Mouse (Mus musculus) left cerebral cortex, adult 18-20 months (tissue): ENCODE results near the gene Zfp692. TPM values are rescaled to one million over a fixed set of nuclear protein-coding genes. Genes with fewer than 3 reads are reported as not detected.
"Not testable (repeated sequence)": the region's sequence is repeated elsewhere in the genome, so short reads cannot be mapped to it uniquely, and the experiment has no call there.

ENCODE experiments used
- DNase-seq, 2 experiments: peaks; one replicate each; pipeline ENCODE4 v3.0.0; 2021 to 2022; ENCODE audit warnings: low spot score in 2 of 2, mixed read lengths in 1 of 2
- total RNA-seq, 2 experiments: library from RNA; stranded (reverse); gene quantifications; 2 replicates each; pipeline ENCODE4 v1.2.3; 2021

Zfp692 gene
- total RNA-seq, 2 experiments from 2014 or later, result 25.4 to 28.9 TPM

DNA sequence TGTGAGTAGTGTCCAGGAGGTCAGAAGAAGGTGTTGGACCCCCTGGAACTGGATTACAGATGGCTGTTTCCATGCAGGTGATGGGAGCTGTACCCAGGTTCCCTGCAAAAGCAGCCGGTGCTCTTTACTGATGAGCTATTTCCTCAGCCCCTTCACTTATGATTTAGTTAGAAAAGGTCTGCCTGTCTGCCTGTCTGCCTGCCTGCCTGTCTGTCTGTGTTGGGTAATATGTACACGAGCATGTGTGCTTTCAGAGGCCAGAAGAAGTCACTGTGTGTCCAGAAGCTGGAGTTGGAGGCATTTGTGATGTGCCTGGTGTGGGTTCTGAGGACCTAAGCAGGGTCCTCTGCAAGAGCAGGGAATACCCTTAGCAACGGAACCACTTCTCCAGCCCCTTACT is 46.8 kb downstream of the Zfp692 start:
- DNase-seq, result no peak

DNA sequence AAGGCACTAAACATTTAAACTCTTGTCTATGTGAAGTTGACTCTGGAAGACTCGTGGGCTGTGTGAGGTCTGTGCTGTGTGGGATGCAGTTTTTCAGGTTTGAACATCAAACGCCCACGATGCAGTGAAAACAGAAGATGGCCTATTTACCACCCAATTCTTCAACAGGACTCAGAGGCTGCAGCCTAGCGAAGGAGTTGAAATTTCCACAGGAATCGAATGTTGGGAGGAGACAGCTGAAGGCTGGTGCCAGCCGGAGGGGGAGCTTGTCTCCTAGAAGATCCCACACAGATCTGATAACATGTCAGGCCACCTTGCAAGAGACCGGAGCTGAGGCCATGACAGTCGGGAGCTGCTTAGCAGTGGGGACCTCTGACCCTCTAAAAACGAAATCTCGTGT is 47.6 kb downstream of the Zfp692 start:
- DNase-seq, result peak; percentile 20 to 70

DNA sequence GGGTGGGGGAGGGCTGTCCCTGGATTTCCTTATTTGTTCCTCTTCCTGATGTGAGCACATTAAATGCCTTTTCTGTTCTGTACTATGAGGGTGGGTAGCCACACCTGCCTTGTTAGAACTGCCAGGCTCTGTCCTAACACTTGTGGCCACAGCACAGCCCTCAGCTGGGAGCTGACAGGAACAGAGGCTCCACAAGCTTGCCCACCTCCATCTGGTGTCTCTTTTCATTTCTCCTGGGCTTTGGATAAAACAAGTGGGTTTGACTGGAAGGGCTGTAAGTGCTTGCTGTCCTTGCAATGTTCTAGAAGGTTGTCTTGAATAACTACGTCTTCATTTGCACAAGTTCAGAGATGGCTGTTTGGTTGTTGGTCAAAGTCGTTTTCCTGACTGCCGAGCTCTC is 48.1 kb downstream of the Zfp692 start:
- DNase-seq, result peak; percentile 9 to 64

DNA sequence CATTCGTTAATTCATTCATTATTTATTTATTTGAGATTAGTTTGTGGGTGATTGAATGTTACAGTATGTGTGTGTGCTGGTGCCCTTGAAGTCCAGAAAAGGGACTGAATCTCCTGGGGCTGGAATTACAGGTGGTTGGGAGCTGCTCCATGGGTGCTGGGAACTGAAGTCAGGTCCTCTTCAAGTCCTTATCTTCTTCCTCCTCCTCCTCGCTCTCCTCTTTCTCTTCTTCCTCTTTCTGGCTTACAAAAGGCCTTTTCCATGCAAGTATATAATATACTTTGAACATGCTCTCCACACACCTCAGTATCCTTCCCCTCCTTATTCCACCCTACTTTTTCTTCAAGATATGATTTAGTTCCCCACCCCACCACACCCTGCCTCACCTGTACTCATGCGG is 50.2 kb downstream of the Zfp692 start:
- no peak for DNase-seq

DNA sequence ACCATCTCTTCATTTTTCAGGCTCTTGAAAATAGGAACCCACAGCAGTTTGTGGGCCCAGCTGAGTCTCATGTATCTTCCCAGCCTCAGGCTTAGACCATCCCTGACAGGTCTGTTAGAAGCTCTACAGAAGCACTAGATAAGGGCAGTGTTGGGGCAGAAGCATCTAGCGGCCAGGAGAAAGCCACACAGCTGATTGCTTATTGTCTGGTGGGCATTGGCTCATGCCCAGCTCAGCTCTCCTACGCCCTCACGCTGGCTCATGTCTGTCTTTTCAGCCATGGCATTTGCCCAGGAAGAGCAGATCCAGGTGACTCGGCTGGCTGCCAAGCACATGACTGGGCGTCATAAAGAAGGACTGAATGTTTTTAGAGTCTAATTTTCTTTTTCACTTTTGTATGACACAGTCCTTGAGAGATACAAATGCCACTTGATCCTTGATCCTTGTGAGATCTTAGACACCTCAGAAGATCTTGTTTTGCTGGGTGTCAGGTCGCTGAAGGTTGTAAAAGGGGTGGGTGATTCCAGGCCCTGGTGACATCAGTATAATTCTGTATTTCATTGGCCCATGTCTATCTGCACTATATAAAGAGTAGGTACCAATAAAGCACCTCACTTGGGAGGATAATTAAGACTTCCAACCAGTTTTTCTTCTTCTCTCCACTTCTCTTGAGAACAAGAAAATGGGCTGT is 51.1 kb downstream of the Zfp692 start:
- DNase-seq, result no peak

DNA sequence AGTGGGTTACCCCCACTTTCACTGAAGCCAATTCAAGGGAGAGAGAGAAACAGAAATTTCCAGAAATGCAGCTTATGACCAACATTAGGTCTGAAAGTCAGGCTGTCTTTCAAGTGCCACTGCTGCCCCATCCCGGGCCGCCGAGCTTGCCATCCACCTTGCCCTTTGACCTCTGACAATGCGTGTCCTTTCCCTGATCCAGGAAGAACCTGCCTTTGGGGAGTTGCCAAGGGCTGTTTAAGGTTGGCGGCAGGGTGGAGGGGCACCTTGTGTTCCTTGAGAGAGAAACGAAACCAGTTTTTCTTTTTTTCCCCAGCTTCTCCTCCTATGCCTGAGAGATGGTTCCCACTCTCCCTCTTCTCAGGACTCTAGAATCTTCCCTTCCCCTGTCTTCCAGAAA is 55.7 kb downstream of the Zfp692 start:
- not testable (repeated sequence) for DNase-seq

Other genes with a start within 250 kb of the Zfp692 start
- gene Gm12248, start 213.9 kb upstream of the Zfp692 start, total RNA-seq, result not detected
- 10 to 100 TPM; 55.8 to 56.4 TPM for gene Cnot8, start 202.9 kb upstream of the Zfp692 start, total RNA-seq
- gene Gemin5, start 138.5 kb upstream of the Zfp692 start, total RNA-seq, result 10 to 100 TPM; 18.9 to 19.0 TPM
- 10 to 100 TPM; 36.0 to 39.6 TPM for gene Mrpl22, start 135.4 kb upstream of the Zfp692 start, total RNA-seq
- 1 to 10 TPM; 3.8 to 5.4 TPM for gene Igtp, start 107.5 kb upstream of the Zfp692 start, total RNA-seq
- gene Irgm2, start 107.5 kb upstream of the Zfp692 start, total RNA-seq, result 1 to 10 TPM; 2.4 to 3.6 TPM
- not detected for gene 4930438A08Rik, start 32.3 kb upstream of the Zfp692 start, total RNA-seq
- 10 to 100 TPM; 39.4 to 45.1 TPM for gene Zfp672, start 23.3 kb downstream of the Zfp692 start, total RNA-seq
- gene Sh3bp5l, start 23.7 kb downstream of the Zfp692 start, total RNA-seq, result 10 to 100 TPM; 50.1 to 53.7 TPM
- gene Lypd8, start 72.0 kb downstream of the Zfp692 start, total RNA-seq, result not detected
- gene 1810065E05Rik, start 114.0 kb downstream of the Zfp692 start, total RNA-seq, result not detected
- not detected for gene Gm12253, start 125.5 kb downstream of the Zfp692 start, total RNA-seq
- not detected for gene Lypd9, start 145.9 kb downstream of the Zfp692 start, total RNA-seq
- gene Olfr30, start 155.2 kb downstream of the Zfp692 start, total RNA-seq, result not detected
- not detected for gene Olfr332, start 185.5 kb downstream of the Zfp692 start, total RNA-seq
- not detected for gene Olfr331, start 195.5 kb downstream of the Zfp692 start, total RNA-seq
- not detected for gene Olfr330, start 227.8 kb downstream of the Zfp692 start, total RNA-seq
- not detected for gene Olfr329-ps, start 239.4 kb downstream of the Zfp692 start, total RNA-seq
- not detected for gene Olfr328, start 248.6 kb downstream of the Zfp692 start, total RNA-seq